In the genomic region with DNA sequence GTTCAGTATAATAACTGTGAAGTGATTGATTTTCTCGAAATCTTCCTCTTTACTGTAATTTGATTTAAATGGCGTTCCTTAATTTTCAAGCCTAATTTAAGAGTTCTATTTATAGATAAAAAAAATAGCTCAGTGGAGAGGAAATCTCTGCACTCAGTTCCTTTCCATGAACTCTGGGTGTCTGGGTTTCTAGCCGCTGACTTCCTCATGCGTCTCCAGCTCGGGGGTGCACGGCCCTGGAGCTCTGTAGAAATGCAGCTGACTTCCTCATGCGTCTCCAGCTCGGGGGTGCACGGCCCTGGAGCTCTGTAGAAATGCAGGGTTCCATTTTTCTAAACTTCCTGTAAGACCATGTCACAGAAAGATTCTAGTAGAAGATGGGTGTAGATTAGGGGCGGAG, we compare ENCODE assay signal across 12 mouse cellular contexts.
DNase-seq lines count a peak whose midpoint lies in the region; ATAC-seq and TF ChIP-seq lines count a peak whose summit lies in the region.
"Had no signal": no experiment of that assay in that cellular context is flagged by ENCODE, and none has a peak within 500 bp of the region (broad histone marks: within the 10 kb centered on the region; RNA-seq: fewer than 3 reads in every experiment).

No protein-coding gene starts in this region.

- no peaks in the 10 kb centered on the region for H3K27me3 ChIP-seq in forebrain, postnatal 0 days (ENCODE audit: insufficient read depth, low read length)
- peaks cover 9% of the 10 kb centered on the region; the same call in 1 of the 2 replicates for H3K27me3 ChIP-seq in forebrain, embryonic 13.5 days

- 70% methylated on average over 10 of the region's 10 CpGs for WGBS in forebrain, postnatal 0 days
- WGBS in forebrain, embryonic 13.5 days, result 87% methylated on average over 10 of the region's 10 CpGs

- H3K4me2 ChIP-seq in forebrain, postnatal 0 days (ENCODE audit: low read depth), result no peak overlapping the region
- H3K4me2 ChIP-seq in forebrain, embryonic 13.5 days, result no peak overlapping the region
- H3K4me2 ChIP-seq: heart, embryonic 13.5 days had no signal

- H3K4me3 ChIP-seq in forebrain, postnatal 0 days (ENCODE audit: low read depth, low read length), result no peak overlapping the region
- no peak overlapping the region for H3K4me3 ChIP-seq in forebrain, embryonic 13.5 days
- H3K4me3 ChIP-seq: heart, embryonic 13.5 days had no signal

- no peak for TF ChIP-seq CTCF in forebrain, postnatal 0 days (IDR thresholded peaks at IDR 0.05; ENCODE audit: low read depth)

- no peak overlapping the region for H3K9ac ChIP-seq in forebrain, postnatal 0 days
- no peak overlapping the region for H3K9ac ChIP-seq in forebrain, embryonic 13.5 days
- H3K9ac ChIP-seq: heart, embryonic 13.5 days had no signal

- peaks cover 17% of the 10 kb centered on the region; the same call in 1 of the 2 replicates for H3K4me1 ChIP-seq in forebrain, postnatal 0 days (ENCODE audit: insufficient read depth)
- H3K4me1 ChIP-seq in forebrain, embryonic 13.5 days, result peaks cover 18% of the 10 kb centered on the region

- H3K36me3 ChIP-seq in forebrain, postnatal 0 days (ENCODE audit: insufficient read depth), result no peaks in the 10 kb centered on the region
- H3K36me3 ChIP-seq in forebrain, embryonic 13.5 days (ENCODE audit: poor library complexity, severe bottlenecking), result no peaks in the 10 kb centered on the region
- H3K36me3 ChIP-seq: heart, embryonic 13.5 days had no signal

- H3K9me3 ChIP-seq in forebrain, postnatal 0 days (ENCODE audit: low read length), result no peaks in the 10 kb centered on the region
- no peaks in the 10 kb centered on the region for H3K9me3 ChIP-seq in forebrain, embryonic 13.5 days (replicated peaks)
- H3K9me3 ChIP-seq: heart, embryonic 13.5 days had no signal

- peak; percentile 34; the same call in 1 of the 2 replicates for ATAC-seq in forebrain, postnatal 0 days
- no peak for ATAC-seq in forebrain, embryonic 13.5 days
- ATAC-seq in granulocyte monocyte progenitor cell, adult 5-6 weeks (replicated peaks; ENCODE audit: poor library complexity, severe bottlenecking), result peak; percentile 94

- H3K27ac ChIP-seq in forebrain, postnatal 0 days (ENCODE audit: low read depth, low read length), result 0 out of 2 replicates have a peak overlapping the region, but pooled peaks have one; percentile 9
- no peak overlapping the region for H3K27ac ChIP-seq in forebrain, embryonic 13.5 days

- DNase-seq in forebrain, postnatal 0 days, result no peak
- DNase-seq in layer of hippocampus, adult 9-11 months, result peak; percentile 77
- no peak for DNase-seq in layer of hippocampus, adult 8-10 months (ENCODE audit: low spot score in 2 of 2)
- DNase-seq in lung, postnatal 25 days (ENCODE audit: low spot score), result peak; percentile 24
- DNase-seq in thymus, postnatal 4 days, result no peak
- DNase-seq in ovary, postnatal 10 days (ENCODE audit: low spot score), result no peak
- DNase-seq: adrenal gland, postnatal 25 days; cerebellum, adult 11 months; thymus, adult 18-20 months had no signal

Comparison
In these comparisons a context has a peak if more than half of its experiments do, and no peak if none do; other contexts are left out.
1. DNase-seq: peak in layer of hippocampus, adult 9-11 months (single experiment) and lung, postnatal 25 days (single experiment); none in forebrain, postnatal 0 days (single experiment), layer of hippocampus, adult 8-10 months (0 of 2), thymus, postnatal 4 days (single experiment) and ovary, postnatal 10 days (single experiment).